Mouse (Mus musculus): ENCODE measurements around the gene Zbtb17. TPM values are rescaled to one million over a fixed set of nuclear protein-coding genes. Genes with fewer than 3 reads are reported as not detected.

The Zbtb17 gene
- polyA plus RNA-seq, 1 experiment from 2014 or later, result 35.4 TPM

- ATAC-seq (replicated peaks; ENCODE audit: insufficient number of reproducible peaks, low FRiP score, low TSS enrichment, low read depth) (no peak), DNase-seq (ENCODE audit: low spot score) (no peak)
- Histone ChIP-seq H3K9me3 (replicated peaks; ENCODE audit: control insufficient read depth, low read length) (no peaks in the 10 kb centered on the region), H3K9ac (replicated peaks; ENCODE audit: low read length) (no peak overlapping the region), H3K27ac (replicated peaks; ENCODE audit: low read depth, low read length) (no peak overlapping the region), H3K27me3 (ENCODE audit: control insufficient read depth, insufficient read depth, low read length) (no peaks in the 10 kb centered on the region), H3K4me1 (ENCODE audit: control insufficient read depth, insufficient read depth, low read length) (no peaks in the 10 kb centered on the region), H3K4me3 (ENCODE audit: low read depth, low read length) (no peak overlapping the region), H3K4me2 (ENCODE audit: low read depth, low read length) (no peak overlapping the region), H3K36me3 (replicated peaks; ENCODE audit: control insufficient read depth, insufficient read depth, low read depth, low read length) (peaks cover 13% of the 10 kb centered on the region)
- 71% methylated on average over 16 of the region's 16 CpGs for WGBS
Observed at GRCm38 (mm10) chr4:141464722-141465121, 20.3 kb downstream of the Zbtb17 start.

GRCm38 (mm10) chr4:141465512-141466288, 21.2 kb downstream of the Zbtb17 start:
- Histone ChIP-seq H3K4me1 (ENCODE audit: control insufficient read depth, insufficient read depth, low read length) (no peaks in the 10 kb centered on the region), H3K36me3 (replicated peaks; ENCODE audit: control insufficient read depth, insufficient read depth, low read depth, low read length) (peaks cover 13% of the 10 kb centered on the region), H3K4me2 (ENCODE audit: low read depth, low read length) (no peak overlapping the region), H3K4me3 (ENCODE audit: low read depth, low read length) (no peak overlapping the region), H3K27ac (replicated peaks; ENCODE audit: low read depth, low read length) (no peak overlapping the region), H3K27me3 (ENCODE audit: control insufficient read depth, insufficient read depth, low read length) (no peaks in the 10 kb centered on the region), H3K9me3 (replicated peaks; ENCODE audit: control insufficient read depth, low read length) (no peaks in the 10 kb centered on the region), H3K9ac (replicated peaks; ENCODE audit: low read length) (no peak overlapping the region)
- DNase-seq (ENCODE audit: low spot score) (no peak), ATAC-seq (replicated peaks; ENCODE audit: insufficient number of reproducible peaks, low FRiP score, low TSS enrichment, low read depth) (no peak)
- WGBS, result 92% methylated on average over 34 of the region's 34 CpGs

- peaks cover 15% of the 10 kb centered on the region for H3K36me3 ChIP-seq (replicated peaks; ENCODE audit: control insufficient read depth, insufficient read depth, low read depth, low read length)
- no peak overlapping the region for H3K4me2 ChIP-seq (ENCODE audit: low read depth, low read length)
Observed at GRCm38 (mm10) chr4:141466289-141466795, 21.9 kb downstream of the Zbtb17 start.

GRCm38 (mm10) chr4:141466844-141467580, 22.6 kb downstream of the Zbtb17 start:
- 91% methylated on average over 15 of the region's 15 CpGs for WGBS
- DNase-seq (ENCODE audit: low spot score), result no peak

More at GRCm38 (mm10) chr4:141466289-141466795, 21.9 kb downstream of the Zbtb17 start:
- Histone ChIP-seq H3K4me1 (ENCODE audit: control insufficient read depth, insufficient read depth, low read length) (no peaks in the 10 kb centered on the region), H3K4me3 (ENCODE audit: low read depth, low read length) (no peak overlapping the region), H3K9ac (replicated peaks; ENCODE audit: low read length) (no peak overlapping the region), H3K27me3 (ENCODE audit: control insufficient read depth, insufficient read depth, low read length) (no peaks in the 10 kb centered on the region), H3K9me3 (replicated peaks; ENCODE audit: control insufficient read depth, low read length) (no peaks in the 10 kb centered on the region), H3K27ac (replicated peaks; ENCODE audit: low read depth, low read length) (no peak overlapping the region)
- 91% methylated on average over 16 of the region's 16 CpGs for WGBS
- no peak; the same call in 1 of the 2 replicates for ATAC-seq (replicated peaks; ENCODE audit: insufficient number of reproducible peaks, low FRiP score, low TSS enrichment, low read depth)
- DNase-seq (ENCODE audit: low spot score), result no peak

DNA sequence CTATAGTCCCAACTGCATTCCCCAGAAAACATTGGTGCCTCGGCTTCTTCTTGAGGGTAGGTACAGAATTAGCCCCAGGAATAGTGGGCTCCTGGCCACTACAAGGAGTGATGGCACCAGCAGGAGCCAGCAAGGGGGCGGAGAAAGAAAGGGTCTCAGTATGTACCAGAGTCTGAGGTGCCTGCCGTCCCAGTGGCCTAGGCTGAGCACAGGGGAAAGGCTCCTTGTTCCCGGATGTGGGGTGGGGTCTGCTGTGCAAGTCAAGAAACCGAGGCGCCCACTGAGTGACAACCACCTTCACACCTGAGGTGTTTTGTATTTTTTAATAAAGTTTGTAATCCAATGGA, 23.1 kb downstream of the Zbtb17 start:
- no peaks in the 10 kb centered on the region for H3K27me3 ChIP-seq (ENCODE audit: control insufficient read depth, insufficient read depth, low read length)
- 80% methylated on average over 6 of the region's 6 CpGs for WGBS

More at GRCm38 (mm10) chr4:141466844-141467580, 22.6 kb downstream of the Zbtb17 start:
- no peak overlapping the region for H3K27ac ChIP-seq (replicated peaks; ENCODE audit: low read depth, low read length)
- H3K9me3 ChIP-seq (replicated peaks; ENCODE audit: control insufficient read depth, low read length), result no peaks in the 10 kb centered on the region
- no peak overlapping the region for H3K9ac ChIP-seq (replicated peaks; ENCODE audit: low read length)
- no peaks in the 10 kb centered on the region for H3K27me3 ChIP-seq (ENCODE audit: control insufficient read depth, insufficient read depth, low read length)
- H3K4me3 ChIP-seq (ENCODE audit: low read depth, low read length), result no peak overlapping the region
- H3K4me1 ChIP-seq (ENCODE audit: control insufficient read depth, insufficient read depth, low read length), result no peaks in the 10 kb centered on the region
- no peak overlapping the region for H3K4me2 ChIP-seq (ENCODE audit: low read depth, low read length)
- peaks cover 22% of the 10 kb centered on the region for H3K36me3 ChIP-seq (replicated peaks; ENCODE audit: control insufficient read depth, insufficient read depth, low read depth, low read length)
- ATAC-seq (replicated peaks; ENCODE audit: insufficient number of reproducible peaks, low FRiP score, low TSS enrichment, low read depth), result no peak

GRCm38 (mm10) chr4:141468576-141468975, 24.1 kb downstream of the Zbtb17 start:
- DNase-seq (ENCODE audit: low spot score), result no peak
- no peak for ATAC-seq (replicated peaks; ENCODE audit: insufficient number of reproducible peaks, low FRiP score, low TSS enrichment, low read depth)
- H3K4me1 ChIP-seq (ENCODE audit: control insufficient read depth, insufficient read depth, low read length), result no peaks in the 10 kb centered on the region
- H3K9me3 ChIP-seq (replicated peaks; ENCODE audit: control insufficient read depth, low read length), result no peaks in the 10 kb centered on the region
- no peaks in the 10 kb centered on the region for H3K27me3 ChIP-seq (ENCODE audit: control insufficient read depth, insufficient read depth, low read length)
- no peak overlapping the region for H3K4me3 ChIP-seq (ENCODE audit: low read depth, low read length)
- no peak overlapping the region for H3K4me2 ChIP-seq (ENCODE audit: low read depth, low read length)
- H3K27ac ChIP-seq (replicated peaks; ENCODE audit: low read depth, low read length), result no peak overlapping the region
- H3K36me3 ChIP-seq (replicated peaks; ENCODE audit: control insufficient read depth, insufficient read depth, low read depth, low read length), result peaks cover 29% of the 10 kb centered on the region
- 64% methylated on average over 10 of the region's 10 CpGs for WGBS
- no peak overlapping the region for H3K9ac ChIP-seq (replicated peaks; ENCODE audit: low read length)

More for the DNA sequence above, 23.1 kb downstream of the Zbtb17 start:
- ATAC-seq (replicated peaks; ENCODE audit: insufficient number of reproducible peaks, low FRiP score, low TSS enrichment, low read depth) (no peak), DNase-seq (ENCODE audit: low spot score) (no peak)
- Histone ChIP-seq H3K9ac (replicated peaks; ENCODE audit: low read length) (no peak overlapping the region), H3K4me3 (ENCODE audit: low read depth, low read length) (no peak overlapping the region), H3K36me3 (replicated peaks; ENCODE audit: control insufficient read depth, insufficient read depth, low read depth, low read length) (peaks cover 28% of the 10 kb centered on the region), H3K9me3 (replicated peaks; ENCODE audit: control insufficient read depth, low read length) (no peaks in the 10 kb centered on the region), H3K27ac (replicated peaks; ENCODE audit: low read depth, low read length) (no peak overlapping the region), H3K4me1 (ENCODE audit: control insufficient read depth, insufficient read depth, low read length) (no peaks in the 10 kb centered on the region), H3K4me2 (ENCODE audit: low read depth, low read length) (no peak overlapping the region)

GRCm38 (mm10) chr4:141469343-141469742, 24.9 kb downstream of the Zbtb17 start:
- ATAC-seq (replicated peaks; ENCODE audit: insufficient number of reproducible peaks, low FRiP score, low TSS enrichment, low read depth), result no peak
- no peak for DNase-seq (ENCODE audit: low spot score)
- Histone ChIP-seq H3K4me1 (ENCODE audit: control insufficient read depth, insufficient read depth, low read length) (no peaks in the 10 kb centered on the region), H3K36me3 (replicated peaks; ENCODE audit: control insufficient read depth, insufficient read depth, low read depth, low read length) (peaks cover 28% of the 10 kb centered on the region), H3K9ac (replicated peaks; ENCODE audit: low read length) (no peak overlapping the region), H3K27ac (replicated peaks; ENCODE audit: low read depth, low read length) (no peak overlapping the region), H3K9me3 (replicated peaks; ENCODE audit: control insufficient read depth, low read length) (no peaks in the 10 kb centered on the region), H3K27me3 (ENCODE audit: control insufficient read depth, insufficient read depth, low read length) (no peaks in the 10 kb centered on the region), H3K4me2 (ENCODE audit: low read depth, low read length) (no peak overlapping the region), H3K4me3 (ENCODE audit: low read depth, low read length) (no peak overlapping the region)
- whole genome bisulfite sequencing, result 88% methylated on average over 9 of the region's 9 CpGs

- Histone ChIP-seq H3K27me3 (ENCODE audit: control insufficient read depth, insufficient read depth, low read length) (no peaks in the 10 kb centered on the region), H3K4me3 (ENCODE audit: low read depth, low read length) (no peak overlapping the region), H3K9me3 (replicated peaks; ENCODE audit: control insufficient read depth, low read length) (no peaks in the 10 kb centered on the region), H3K27ac (replicated peaks; ENCODE audit: low read depth, low read length) (no peak overlapping the region), H3K36me3 (replicated peaks; ENCODE audit: control insufficient read depth, insufficient read depth, low read depth, low read length) (peaks cover 28% of the 10 kb centered on the region), H3K4me1 (ENCODE audit: control insufficient read depth, insufficient read depth, low read length) (no peaks in the 10 kb centered on the region), H3K9ac (replicated peaks; ENCODE audit: low read length) (no peak overlapping the region), H3K4me2 (ENCODE audit: low read depth, low read length) (no peak overlapping the region)
- ATAC-seq (replicated peaks; ENCODE audit: insufficient number of reproducible peaks, low FRiP score, low TSS enrichment, low read depth) (no peak), DNase-seq (ENCODE audit: low spot score) (no peak)
- WGBS, result 96% methylated on average over 16 of the region's 16 CpGs
Observed at GRCm38 (mm10) chr4:141471491-141471890, 27.0 kb downstream of the Zbtb17 start.

Data from embryonic facial prominence, embryonic 11.5 days (tissue).